Mouse (Mus musculus): ENCODE data around the gene Hapln2.

Gene Hapln2

GRCm38 (mm10) chr3:87981894-87982835, 45.2 kb downstream of the Hapln2 start:
- no peak for DNase-seq (ENCODE audit: low spot score in 2 of 2)

DNA sequence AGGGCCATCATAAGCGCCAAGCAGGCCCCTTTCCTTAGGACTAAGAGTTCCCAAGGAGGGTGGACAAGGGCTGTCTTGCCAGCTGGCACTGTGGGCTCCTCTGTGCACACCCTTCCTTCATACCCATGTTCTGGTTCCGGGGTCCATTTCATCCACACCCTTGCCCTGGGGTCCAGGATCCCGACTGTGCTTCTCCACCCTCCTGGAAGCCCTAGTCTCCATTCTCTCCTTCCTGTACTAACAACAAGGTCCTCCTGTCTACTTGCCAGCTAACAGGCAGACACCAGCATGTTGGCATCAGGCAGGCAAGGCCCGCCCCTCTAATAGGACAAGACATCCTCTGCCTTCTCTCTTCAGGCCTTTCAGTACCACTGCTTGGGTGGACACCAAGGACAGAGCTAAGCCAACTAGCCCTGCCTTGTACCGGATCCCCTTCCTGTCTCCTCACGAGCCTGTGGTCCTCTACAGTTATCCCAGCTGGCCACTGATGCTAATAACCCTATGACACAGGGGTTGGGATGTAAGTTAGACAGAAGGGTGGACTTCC, 46.1 kb downstream of the Hapln2 start:
- no peak for DNase-seq (ENCODE audit: low spot score in 2 of 2)

DNA sequence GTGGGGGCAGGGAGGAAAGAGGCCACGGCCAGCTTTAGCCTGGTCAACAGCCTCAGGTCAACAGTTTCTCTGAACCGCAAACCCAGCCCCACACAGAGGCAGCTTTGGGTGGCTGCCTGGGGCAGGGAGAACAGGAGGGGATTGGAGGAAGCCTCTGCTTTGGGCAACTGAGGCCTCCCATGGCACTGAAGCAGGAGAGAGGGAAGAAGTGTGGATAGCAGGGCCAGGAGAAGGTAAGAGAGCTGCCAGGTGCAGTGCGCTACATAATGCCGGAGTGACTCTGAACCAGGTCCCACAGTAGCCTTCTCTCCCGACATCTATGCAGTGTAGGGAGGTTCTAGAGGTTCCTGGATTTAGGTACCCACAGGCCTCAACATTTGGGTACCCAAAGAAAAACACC, 46.7 kb downstream of the Hapln2 start:
- DNase-seq (ENCODE audit: low spot score in 2 of 2), result no peak

DNA sequence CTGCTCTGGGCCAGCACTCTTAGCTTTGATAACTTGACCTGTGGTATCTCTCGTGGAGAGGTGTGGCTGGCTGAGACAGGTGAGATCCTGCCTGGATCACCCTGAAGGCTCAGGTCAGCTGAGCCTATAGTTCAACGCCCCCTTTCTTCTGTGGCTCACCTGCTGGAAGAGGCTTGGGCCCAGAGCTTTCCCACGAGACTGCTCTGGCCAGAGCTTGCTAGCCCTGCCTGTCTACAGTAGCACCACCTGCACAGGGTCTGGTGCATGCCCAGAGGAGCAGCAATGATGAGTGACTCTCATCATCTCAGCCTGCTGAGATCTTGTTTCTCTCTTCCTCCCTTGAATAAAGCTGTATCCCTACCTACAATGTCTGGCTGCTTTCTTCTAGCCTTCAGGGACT, 47.3 kb downstream of the Hapln2 start:
- DNase-seq (ENCODE audit: low spot score in 2 of 2), result no peak

GRCm38 (mm10) chr3:87979493-87979892, 47.9 kb downstream of the Hapln2 start:
- no peak for DNase-seq (ENCODE audit: low spot score in 2 of 2)

DNA sequence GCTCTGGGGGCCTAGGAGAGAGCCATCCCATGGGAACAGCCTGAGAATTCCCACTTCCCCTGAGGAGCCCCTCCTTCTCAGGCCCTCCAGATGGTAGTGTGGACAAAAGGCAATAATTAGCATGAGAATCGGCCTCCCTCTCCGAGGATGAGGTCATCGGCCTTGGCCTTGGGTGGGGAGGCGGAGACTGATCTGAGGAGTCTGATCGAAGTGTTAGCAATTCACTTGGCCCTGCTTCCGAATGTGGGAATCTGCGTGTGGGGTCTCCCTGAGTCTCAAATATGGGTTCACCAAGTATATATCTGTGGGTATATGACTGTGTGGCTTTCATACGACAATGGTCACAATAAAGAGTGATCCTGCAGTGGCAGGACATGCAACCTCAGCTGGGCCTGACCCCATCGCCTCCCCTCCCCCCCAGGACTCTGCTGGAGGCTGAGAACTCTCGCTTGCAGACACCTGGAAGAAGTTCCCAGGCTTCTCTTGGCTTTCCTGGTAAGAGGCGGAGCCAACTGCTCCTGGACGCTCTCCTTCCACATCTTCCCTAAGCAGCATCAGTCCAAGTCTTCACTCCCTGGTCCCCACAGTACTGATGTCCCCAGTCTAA, 52.9 kb downstream of the Hapln2 start:
- no peak for DNase-seq (ENCODE audit: low spot score in 2 of 2)

DNA sequence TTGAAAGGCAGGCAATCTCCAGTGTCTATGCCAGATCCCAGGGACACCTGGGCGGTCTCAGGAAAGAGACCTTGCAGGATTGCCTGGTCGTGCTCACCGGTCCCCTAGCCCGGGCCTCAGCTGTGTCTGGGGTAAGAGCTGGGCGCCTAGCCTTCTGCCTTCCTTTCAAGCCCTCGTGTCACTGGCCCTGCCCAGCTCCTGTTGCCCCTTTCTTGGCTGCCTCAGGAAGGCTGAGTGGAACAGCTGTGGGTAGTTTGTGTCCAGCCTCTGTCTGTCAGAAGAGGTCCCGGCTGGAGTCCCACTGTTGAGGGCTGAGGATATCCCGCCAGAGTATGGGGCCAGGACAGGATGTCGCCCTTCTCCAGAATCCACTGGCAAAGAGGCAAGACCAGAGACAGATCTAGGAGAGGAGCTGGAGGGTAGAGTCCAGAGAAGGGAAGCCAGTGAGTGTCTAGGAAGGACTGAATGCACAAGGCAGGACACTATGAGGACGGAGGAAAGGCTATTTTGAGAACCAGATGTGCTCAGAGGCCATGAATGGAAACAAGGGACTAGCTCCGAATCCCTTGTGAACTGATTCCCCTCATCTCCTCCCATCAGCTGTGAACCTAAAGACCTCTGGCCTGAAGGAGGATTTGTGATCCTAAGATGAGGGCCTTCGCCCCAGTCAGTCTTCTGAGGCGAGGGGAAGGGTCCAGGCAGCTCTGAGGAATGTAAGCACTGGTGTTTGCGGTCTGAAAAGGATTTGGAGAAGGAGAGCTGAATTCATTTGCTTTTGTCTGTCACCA, 53.6 kb downstream of the Hapln2 start:
- DNase-seq (ENCODE audit: low spot score in 2 of 2), result no peak

- no peak for DNase-seq (ENCODE audit: low spot score in 2 of 2)
These were observed 54.6 kb downstream of the Hapln2 start for GRCm38 (mm10) chr3:87972776-87973175.

DNA sequence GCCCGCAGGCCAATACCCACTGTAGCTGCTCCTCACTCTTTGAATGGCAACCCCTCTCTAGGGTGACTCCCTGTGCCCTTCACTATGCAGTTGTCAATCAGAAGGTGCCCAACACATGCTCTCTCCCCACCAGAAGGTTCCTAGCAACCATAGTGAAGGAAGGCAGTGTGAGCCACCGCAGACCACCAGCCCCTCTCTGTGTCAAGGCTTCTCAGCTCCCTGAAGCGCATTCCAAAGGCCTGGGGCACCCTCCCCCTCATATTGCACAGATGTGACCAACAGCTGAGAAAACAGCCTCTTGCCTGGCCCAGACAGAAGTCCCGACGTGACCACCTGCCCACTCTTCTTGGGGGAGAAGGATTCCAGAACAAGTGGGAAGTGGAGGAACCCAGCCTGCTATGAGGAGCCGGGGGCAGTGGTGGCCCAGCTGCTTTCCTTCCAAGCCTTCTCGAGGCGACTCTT, 55.1 kb downstream of the Hapln2 start:
- DNase-seq (ENCODE audit: low spot score in 2 of 2), result no peak
